Mouse (Mus musculus) left cerebral cortex, postnatal 25 days (tissue): Measurements from ENCODE around the gene Elob. TPM values are rescaled to one million over a fixed set of nuclear protein-coding genes. Genes with fewer than 3 reads are reported as not detected.
A peak's percentile ranks its signal among the peaks of the same experiment; 100 is the strongest.

Source experiments
- DNase-seq, 2 experiments: peaks; one replicate each; pipeline ENCODE4 v3.0.0; 2022; ENCODE audit warnings: low spot score in 2 of 2, mixed read lengths in 1 of 2
- intact Hi-C: fragments of 180-260 bp; cut with DNase I; formaldehyde crosslinking; loops from one replicate; pipeline ENCODE4 v1.15.1; 2025
- microRNA-seq, 2 experiments: library from miRNA; unstranded; fragments of <30 nt; microRNA quantifications; one replicate each; pipeline ENCODE4 v1.2.0; 2022
- total RNA-seq, 2 experiments: library from RNA; stranded (reverse); gene quantifications; 2 replicates each; pipeline ENCODE4 v1.2.3; 2021

Gene Elob
- total RNA-seq, 2 experiments from 2014 or later, result 359 to 371 TPM

DNA sequence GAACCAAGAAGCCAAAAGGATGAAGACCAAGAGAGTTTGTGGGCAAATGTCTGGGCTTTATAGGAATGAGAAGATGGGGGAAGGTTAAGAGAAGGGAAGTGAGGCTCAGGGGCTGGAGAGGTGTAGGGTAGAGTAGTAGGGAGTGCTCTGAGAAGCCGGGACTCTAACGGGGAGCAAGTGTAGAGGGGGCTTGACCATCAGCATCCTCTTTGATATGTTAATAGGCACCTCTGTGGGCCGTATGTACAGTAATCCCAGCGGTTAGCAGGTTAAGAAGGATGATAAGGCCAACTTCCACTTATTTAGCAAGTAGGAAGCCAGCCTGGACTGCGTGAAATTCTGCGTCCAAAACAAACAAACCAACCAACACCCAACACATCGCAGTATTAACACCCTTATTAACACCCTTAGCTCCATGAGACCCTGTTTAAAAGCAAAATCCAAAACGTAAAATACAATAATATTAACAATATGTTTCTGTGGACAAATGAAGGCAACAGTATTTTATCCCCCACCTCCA, 39.1 kb downstream of the Elob start:
- DNase-seq, result no peak
- intact Hi-C loops, result no loop called here

DNA sequence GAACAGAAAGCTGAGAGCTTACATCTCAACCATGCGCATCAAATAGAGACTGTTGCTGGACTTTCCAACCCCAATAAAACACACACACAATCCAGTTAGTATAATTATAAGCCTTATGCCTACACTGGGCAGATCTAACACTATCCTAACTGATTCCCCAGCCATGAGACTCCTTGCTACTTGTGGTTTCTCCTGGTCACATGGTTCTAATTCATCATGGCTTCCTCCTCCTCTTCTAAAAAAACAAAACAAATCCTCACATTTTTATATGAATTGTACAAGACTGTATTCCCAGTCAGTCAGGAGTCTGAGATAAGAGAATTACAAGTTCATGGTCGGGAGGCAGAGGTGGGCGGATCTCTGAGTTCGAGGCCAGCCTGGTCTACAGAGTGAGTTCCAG, 40.0 kb downstream of the Elob start:
- DNase-seq, result no peak
- intact Hi-C loops, result no loop called here

DNA sequence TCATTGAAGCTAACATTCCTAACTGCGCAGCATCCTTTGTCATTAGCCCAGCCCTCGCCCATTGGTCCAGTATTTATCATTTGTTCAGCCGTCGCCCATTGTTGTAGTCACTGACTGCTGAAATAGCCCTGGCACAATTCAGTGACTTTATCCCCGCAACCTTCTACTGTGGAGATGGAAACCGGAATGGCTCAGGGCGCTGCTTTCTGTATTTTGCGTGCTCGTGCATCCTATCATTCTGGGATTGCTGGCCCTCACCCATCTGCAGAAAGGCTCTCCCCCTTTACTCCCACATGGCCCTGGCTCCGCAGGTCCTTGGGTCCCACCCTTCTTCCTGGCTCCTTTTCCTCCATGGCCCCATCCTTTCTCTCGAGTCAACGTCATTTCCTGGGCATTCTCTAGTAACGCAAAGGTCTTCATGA, 42.4 kb downstream of the Elob start:
- intact Hi-C loops, result loop anchor here (2.0 kb wide), 1 partner anchor 16 kb away; no protein-coding TSS in a partner anchor
- peak; percentile 29 to 45 for DNase-seq

DNA sequence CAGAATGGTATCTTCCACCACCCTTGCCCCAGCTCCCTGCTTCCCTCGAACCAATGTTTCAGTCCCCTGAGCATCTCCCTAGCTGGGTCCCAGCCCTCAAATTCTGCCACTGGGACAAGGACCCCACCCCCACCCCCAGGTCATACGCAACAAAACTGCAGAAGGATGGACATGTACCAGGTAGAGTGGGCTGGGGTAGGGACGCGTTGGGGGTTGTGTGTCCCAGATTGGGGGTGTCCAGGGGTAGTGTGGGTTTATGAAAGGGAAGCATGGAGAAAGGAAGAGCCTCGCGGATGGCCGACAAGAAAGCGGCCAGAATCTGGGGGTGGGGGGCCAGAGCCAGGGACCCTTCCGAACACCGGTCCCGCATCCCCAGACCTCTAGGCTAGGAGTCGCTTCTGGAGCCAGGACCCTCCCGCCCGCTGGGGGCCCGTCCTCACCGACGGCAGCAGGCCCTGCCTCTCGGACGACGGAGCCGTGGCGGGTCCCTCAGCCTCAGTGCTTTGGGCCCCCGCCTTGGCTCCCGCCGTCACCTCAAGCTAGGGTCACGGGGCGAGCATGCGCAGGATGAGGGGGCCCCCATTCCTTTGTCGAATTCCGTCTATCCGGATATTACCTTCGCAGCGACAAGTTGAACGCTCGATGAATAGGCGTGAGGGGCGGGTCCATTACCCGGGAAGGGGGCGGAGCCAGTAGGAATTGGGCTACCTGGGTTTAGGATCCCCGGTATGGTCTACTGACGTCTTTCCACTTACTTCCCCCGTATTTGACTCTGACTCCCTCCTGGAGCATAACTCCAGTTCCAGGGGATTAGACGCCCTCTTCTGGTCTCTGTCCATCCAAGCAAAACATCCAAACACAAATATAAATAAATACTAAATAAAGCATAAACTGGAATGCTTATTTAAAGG, 43.1 kb downstream of the Elob start, which contains the start of gene Flywch2:
Gene Flywch2, minus strand, starts transcription at position 521 of the 911 bp plus-strand sequence.
- intact Hi-C loops, result loop anchor here (2.0 kb wide), 1 partner anchor 17 kb away; no protein-coding TSS in a partner anchor
- peak; percentile 87 to 95 for DNase-seq

DNA sequence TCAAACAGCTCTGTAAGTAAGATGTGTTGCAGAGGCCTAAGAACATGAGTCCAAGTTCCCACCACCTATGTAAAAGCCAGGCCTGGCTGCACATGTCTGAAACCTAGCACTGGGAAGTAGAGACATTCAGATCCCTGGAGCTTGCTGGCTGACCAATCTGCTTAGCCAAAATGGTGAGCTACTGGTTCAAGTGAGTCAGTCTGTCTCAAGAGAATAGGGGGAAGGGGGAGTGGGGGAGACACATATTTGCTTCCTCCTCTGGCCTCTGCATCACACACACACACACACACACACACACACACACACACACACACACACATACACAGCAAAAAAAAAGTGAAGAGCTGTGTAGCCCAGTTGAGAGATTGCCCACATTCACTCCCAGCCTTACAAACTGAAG, 45.6 kb downstream of the Elob start:
- intact Hi-C loops, result no loop called here
- DNase-seq, result no peak

DNA sequence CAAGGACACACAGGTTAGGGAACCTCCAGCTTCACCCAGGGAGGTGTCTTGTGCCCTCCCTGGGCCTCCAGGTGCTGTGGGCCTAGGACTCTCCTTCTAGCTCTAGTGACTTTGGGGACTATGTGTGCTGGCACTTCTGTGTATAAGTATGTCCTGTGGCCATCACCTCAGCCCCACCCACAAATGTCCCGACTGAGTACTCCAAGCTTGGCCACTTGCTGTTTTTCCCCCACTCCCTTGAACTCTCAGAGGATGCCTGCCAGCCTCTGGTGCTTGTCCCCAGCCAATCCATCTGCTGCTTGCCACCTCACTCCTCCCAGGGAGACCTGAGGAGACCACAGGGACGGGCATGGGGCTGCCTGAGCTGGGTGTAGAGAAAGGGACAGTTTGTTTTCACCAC, 50.5 kb downstream of the Elob start:
- intact Hi-C loops, result no loop called here
- no peak for DNase-seq

DNA sequence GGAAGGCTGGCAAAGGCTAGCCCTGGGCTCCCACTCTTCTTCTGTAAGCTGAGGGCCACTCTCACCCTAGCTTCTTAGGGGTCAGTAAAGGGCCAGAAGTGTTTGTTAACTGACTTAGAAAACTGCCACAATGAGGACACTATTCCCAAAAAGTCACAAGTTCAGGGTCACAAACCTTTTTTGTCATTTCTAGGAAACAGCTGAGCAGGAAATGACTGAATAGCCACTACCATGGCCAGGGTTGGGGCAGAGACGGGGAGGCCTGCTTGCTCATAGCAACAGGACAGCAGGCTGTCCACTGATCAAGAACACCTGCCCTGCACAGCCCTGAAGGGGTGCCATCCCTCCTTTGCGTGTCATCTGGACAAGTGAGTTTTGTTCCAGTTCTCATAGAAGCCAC, 51.8 kb downstream of the Elob start:
- intact Hi-C loops, result no loop called here
- no peak for DNase-seq

DNA sequence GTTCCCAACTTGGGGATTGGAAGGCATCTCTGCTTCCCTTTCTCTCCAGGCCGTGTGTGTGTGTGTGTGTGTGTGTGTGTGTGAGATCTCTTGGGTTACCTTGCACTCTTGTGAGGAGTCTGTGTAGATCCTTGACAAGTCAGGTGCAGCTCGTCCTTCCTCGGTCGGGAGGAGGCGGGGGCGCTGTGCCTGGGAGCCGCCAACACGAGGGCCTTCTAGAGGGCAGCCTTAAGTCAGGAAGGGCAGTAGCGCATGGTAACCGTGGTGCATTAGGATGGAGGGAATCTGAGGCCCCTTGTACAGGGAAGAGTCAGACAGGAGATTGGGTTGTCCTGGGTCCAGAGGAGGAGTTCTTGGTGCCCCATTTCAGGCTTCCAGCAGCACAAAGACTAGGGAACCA, 52.7 kb downstream of the Elob start:
- DNase-seq, result no peak
- intact Hi-C loops, result no loop called here

Small RNAs within 50 kb of the gene (microRNA-seq; reads per million reads assigned to microRNA genes)
- gene Mir5125, result 1.7 to 4.0 reads per million in 2 experiments

Other genes with a start within 250 kb of the Elob start
- gene Zfp13, start 229.6 kb downstream of the Elob start, total RNA-seq, result 10 to 100 TPM; 23.7 to 25.3 TPM
- gene Zscan10, start 228.3 kb downstream of the Elob start, total RNA-seq, result not detected
- under 1 TPM; 0.32 to 0.34 TPM for gene Mmp25, start 183.9 kb downstream of the Elob start, total RNA-seq
- not detected for gene Bicdl2, start 168.6 kb downstream of the Elob start, total RNA-seq
- 100 to 1,000 TPM; 127 to 129 TPM for gene Hcfc1r1, start 155.5 kb downstream of the Elob start, total RNA-seq
- 1 to 10 TPM; 5.2 to 7.4 TPM for gene Thoc6, start 155.3 kb downstream of the Elob start, total RNA-seq
- gene Tnfrsf12a, start 151.7 kb downstream of the Elob start, total RNA-seq, result 10 to 100 TPM; 10.3 to 13.5 TPM
- gene Cldn6, start 149.9 kb downstream of the Elob start, total RNA-seq, result not detected
- gene Cldn9, start 145.1 kb downstream of the Elob start, total RNA-seq, result under 1 TPM in 1 of 2 experiments, not detected in 1; 0.25 TPM
- not detected for gene 1520401A03Rik, start 106.4 kb downstream of the Elob start, total RNA-seq
- 1 to 10 TPM; 3.0 to 3.3 TPM for gene Pkmyt1, start 102.8 kb downstream of the Elob start, total RNA-seq
- 10 to 100 TPM; 52.8 to 58.2 TPM for gene Paqr4, start 88.3 kb downstream of the Elob start, total RNA-seq
- gene Kremen2, start 83.3 kb downstream of the Elob start, total RNA-seq, result under 1 TPM; 0.60 to 0.71 TPM
- gene Flywch1, start 57.5 kb downstream of the Elob start, total RNA-seq, result 100 to 1,000 TPM; 304 to 305 TPM
- 10 to 100 TPM; 14.5 to 15.4 TPM for gene Flywch2, start 43.1 kb downstream of the Elob start, total RNA-seq
- 100 to 1,000 TPM; 495 to 577 TPM for gene Srrm2, start 38.6 kb downstream of the Elob start, total RNA-seq
- gene Prss33, start 6.9 kb upstream of the Elob start, total RNA-seq, result not detected
- not detected for gene Prss32, start 14.7 kb upstream of the Elob start, total RNA-seq
- gene Prss41, start 15.0 kb upstream of the Elob start, total RNA-seq, result 1 to 10 TPM; 1.1 to 2.3 TPM
- gene Prss21, start 38.9 kb upstream of the Elob start, total RNA-seq, result not detected
- not detected for gene Dcpp1, start 51.7 kb upstream of the Elob start, total RNA-seq
- not detected for gene Dcpp2, start 51.7 kb upstream of the Elob start, total RNA-seq
- gene Dcpp3, start 88.3 kb upstream of the Elob start, total RNA-seq, result not detected
- not detected for gene Sbp, start 112.5 kb upstream of the Elob start, total RNA-seq
- gene Sbpl, start 126.1 kb upstream of the Elob start, total RNA-seq, result not detected
- gene Prss30, start 151.4 kb upstream of the Elob start, total RNA-seq, result under 1 TPM; 0.30 to 0.44 TPM
- gene Prss22, start 169.0 kb upstream of the Elob start, total RNA-seq, result 1 to 10 TPM; 1.2 to 1.6 TPM
- not detected for gene Prss27, start 209.0 kb upstream of the Elob start, total RNA-seq
- gene Kctd5, start 244.3 kb upstream of the Elob start, total RNA-seq, result 10 to 100 TPM; 25.7 to 27.0 TPM